Mouse (Mus musculus) neural tube, embryonic 13.5 days (tissue): Measurements from ENCODE around the gene Jund. TPM values are rescaled to one million over a fixed set of nuclear protein-coding genes. Genes with fewer than 3 reads are reported as not detected.

Experiments
- ATAC-seq: fragments of 200-750 bp; cut with Nextera tagmentation; 2 replicates; pipeline ENCODE4 v1.8.0; 2017; ENCODE audit warnings: low read depth, mild to moderate bottlenecking, moderate TSS enrichment, moderate library complexity
- H3K27ac ChIP-seq: fragments of 300-500 bp; sonication (generic); replicated peaks from 2 replicates; pipeline ENCODE4 v1.5.1; 2015; ENCODE audit warnings: moderate library complexity, mild to moderate bottlenecking, inconsistent platforms
- H3K27me3 ChIP-seq: fragments of 300-500 bp; sonication (generic); 2 replicates; pipeline ENCODE4 v1.6.1; 2015; ENCODE audit warnings: mild to moderate bottlenecking, inconsistent platforms
- H3K36me3 ChIP-seq: fragments of 300-500 bp; sonication (generic); 2 replicates; pipeline ENCODE4 v1.6.1; 2015; ENCODE audit warnings: mild to moderate bottlenecking, inconsistent platforms
- H3K4me1 ChIP-seq: fragments of 300-500 bp; sonication (generic); replicated peaks from 2 replicates; pipeline ENCODE4 v1.6.1; 2015; ENCODE audit warnings: inconsistent platforms
- H3K4me2 ChIP-seq: fragments of 300-500 bp; sonication (generic); 2 replicates; pipeline ENCODE4 v1.6.1; 2015; ENCODE audit warnings: inconsistent platforms, mild to moderate bottlenecking, moderate library complexity
- H3K4me3 ChIP-seq: fragments of 300-500 bp; sonication (generic); 2 replicates; pipeline ENCODE4 v1.5.1; 2015; ENCODE audit warnings: mild to moderate bottlenecking, inconsistent platforms
- H3K9ac ChIP-seq: fragments of 300-500 bp; sonication (generic); 2 replicates; pipeline ENCODE4 v1.6.1; 2015; ENCODE audit warnings: moderate library complexity, mild to moderate bottlenecking, inconsistent platforms
- H3K9me3 ChIP-seq: fragments of 300-500 bp; sonication (generic); 2 replicates; pipeline ENCODE4 v1.6.1; 2016; ENCODE audit warnings: inconsistent platforms
- WGBS: fragments of 180-500 bp; shearing (Covaris S2); methylation state at CpG from one replicate; pipeline ENCODE4 v1.1.7; 2015; 5-methylcytosine and 5-hydroxymethylcytosine counted together
- polyA plus RNA-seq: library from polyadenylated mRNA; unstranded; fragments of >200 nt; fragmentation: Nextera tagmentation; extraction: Ambion mirVana; gene quantifications from 2 replicates; pipeline ENCODE4 v1.2.1, GENCODE M21; 2015

Jund gene
- polyA plus RNA-seq, 1 experiment from 2014 or later, result 108 TPM

DNA sequence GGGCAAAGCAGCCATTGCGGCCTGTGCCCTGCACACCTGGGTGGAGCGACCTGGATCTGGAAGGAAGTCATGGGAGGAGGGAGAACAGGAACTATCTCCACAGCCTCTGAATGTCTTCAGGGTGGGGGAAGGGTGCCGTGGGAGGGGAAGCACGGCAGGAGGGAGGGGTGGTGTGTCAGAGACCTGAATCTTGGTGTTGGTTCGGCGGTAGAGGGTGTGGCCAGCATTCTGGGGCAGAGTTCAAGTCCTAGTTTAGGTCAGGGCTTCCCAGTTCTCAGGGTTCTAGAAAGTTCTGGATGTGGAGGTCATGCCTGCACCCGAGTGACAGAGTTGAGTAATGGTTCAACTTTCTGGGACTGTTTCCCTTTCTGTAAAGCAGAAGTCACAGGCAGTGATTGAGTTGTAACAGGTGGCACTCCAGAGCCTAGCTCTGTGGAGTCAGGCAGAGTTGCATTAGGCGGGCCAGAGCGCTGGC is 21.1 kb downstream of the Jund start:
- Histone ChIP-seq H3K36me3 (no peaks in the 10 kb centered on the region), H3K4me3 (no peak overlapping the region), H3K27ac (no peak overlapping the region), H3K4me1 (peaks cover 2% of the 10 kb centered on the region; the same call in 1 of the 2 replicates), H3K9ac (no peak overlapping the region), H3K27me3 (peaks cover 17% of the 10 kb centered on the region; the same call in 1 of the 2 replicates), H3K4me2 (no peak overlapping the region), H3K9me3 (no peaks in the 10 kb centered on the region)
- ATAC-seq, result no peak
- WGBS, result 66% methylated on average over 9 of the region's 9 CpGs

DNA sequence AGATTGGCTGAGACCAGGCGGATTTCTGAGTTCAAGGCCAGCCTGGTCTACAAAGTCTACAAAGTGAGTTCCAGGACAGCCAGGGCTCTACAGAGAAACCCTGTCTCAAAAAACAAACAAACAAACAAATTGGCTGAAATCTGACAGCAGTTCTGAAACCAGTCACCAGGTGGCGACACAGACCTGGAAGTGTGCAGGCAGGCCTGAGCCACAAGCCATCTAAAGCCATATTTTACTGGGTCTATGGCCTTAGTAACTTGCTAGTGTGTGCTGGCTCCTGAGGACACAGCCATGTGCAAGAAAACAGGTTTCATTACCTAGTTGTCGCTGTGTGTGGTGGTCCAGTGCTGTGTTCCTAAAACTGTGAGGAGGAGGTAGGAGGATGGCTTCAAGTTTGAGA is 22.0 kb downstream of the Jund start:
- H3K9me3 ChIP-seq, result no peaks in the 10 kb centered on the region
- H3K27me3 ChIP-seq, result peaks cover 17% of the 10 kb centered on the region; the same call in 1 of the 2 replicates
- ATAC-seq, result peak; percentile 64
- WGBS, result 6% methylated on average over 3 of the region's 3 CpGs
- no peak overlapping the region for H3K27ac ChIP-seq
- H3K4me3 ChIP-seq, result no peak overlapping the region
- H3K4me1 ChIP-seq, result peaks cover 2% of the 10 kb centered on the region; the same call in 1 of the 2 replicates
- H3K4me2 ChIP-seq, result no peak overlapping the region
- H3K9ac ChIP-seq, result no peak overlapping the region
- H3K36me3 ChIP-seq, result no peaks in the 10 kb centered on the region

DNA sequence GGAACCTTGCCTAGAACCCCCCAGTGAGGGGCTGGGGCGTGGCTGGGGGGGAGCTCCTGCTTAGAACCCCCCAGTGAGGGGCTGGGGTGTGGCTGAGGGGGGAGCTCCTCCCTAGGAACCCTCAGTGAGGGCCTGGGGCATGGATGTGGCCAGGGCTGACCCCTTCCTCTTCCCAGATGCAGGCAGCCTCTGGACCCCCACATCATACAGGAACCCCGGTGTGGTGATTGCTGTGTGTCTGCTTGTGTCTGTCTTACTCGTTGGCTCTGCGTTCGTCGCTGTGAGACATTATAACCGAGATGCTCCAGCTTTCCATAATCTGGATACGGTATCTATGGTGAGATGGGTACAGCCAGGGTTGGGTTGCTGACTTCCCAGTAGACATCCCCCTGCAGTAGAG is 22.9 kb downstream of the Jund start:
- 88% methylated on average over 8 of the region's 8 CpGs for WGBS

DNA sequence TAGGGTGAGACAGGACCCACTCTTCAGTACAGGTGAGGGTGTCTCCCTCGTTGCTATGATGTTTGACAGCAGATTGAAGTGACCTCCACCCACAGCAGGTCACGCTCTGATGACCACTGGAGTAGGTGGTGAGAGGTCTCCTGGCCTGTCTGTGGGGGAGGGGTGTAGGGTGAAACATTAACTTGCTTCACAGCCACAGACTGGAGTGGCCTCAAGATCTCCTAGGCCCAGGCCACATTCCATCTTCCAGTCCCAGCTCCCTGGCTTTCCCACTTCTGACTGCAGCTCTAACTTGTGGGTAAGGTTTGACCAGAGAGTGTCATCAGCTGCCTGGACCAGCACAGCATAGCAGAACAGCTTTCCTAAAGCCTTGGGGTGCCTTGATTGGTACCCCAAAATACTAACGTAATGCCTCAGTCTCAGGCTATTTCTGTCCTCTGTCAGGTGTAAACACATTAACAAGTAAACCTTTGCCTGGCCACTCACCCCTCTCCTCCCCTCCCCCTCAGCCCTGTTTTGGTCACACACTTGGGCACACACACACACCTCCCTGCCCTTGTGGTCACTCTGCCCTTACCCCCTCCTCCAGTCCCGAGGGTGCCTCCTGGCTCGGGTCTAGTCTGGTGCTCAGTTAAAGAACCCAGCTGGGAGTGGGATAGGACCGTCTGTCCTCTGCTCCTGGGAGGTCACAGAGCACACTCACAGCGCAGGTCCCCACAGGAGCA is 24.9 kb downstream of the Jund start, which contains the start of gene Pde4c:
TSS of gene Pde4c (plus strand) at position 235 of the 725 bp plus-strand sequence.
- ATAC-seq, result no peak
- no peak within 1 kb of the TSS for H3K9ac ChIP-seq
- 60% methylated on average over 7 of the region's 7 CpGs for WGBS

More for the DNA sequence above, 22.9 kb downstream of the Jund start:
- no peak overlapping the region for H3K9ac ChIP-seq
- no peaks in the 10 kb centered on the region for H3K36me3 ChIP-seq
- no peaks in the 10 kb centered on the region for H3K9me3 ChIP-seq
- H3K27ac ChIP-seq, result no peak overlapping the region
- H3K4me3 ChIP-seq, result no peak overlapping the region
- H3K27me3 ChIP-seq, result peaks cover 23% of the 10 kb centered on the region
- H3K4me2 ChIP-seq, result no peak overlapping the region
- peaks cover 2% of the 10 kb centered on the region; the same call in 1 of the 2 replicates for H3K4me1 ChIP-seq
- no peak for ATAC-seq

DNA sequence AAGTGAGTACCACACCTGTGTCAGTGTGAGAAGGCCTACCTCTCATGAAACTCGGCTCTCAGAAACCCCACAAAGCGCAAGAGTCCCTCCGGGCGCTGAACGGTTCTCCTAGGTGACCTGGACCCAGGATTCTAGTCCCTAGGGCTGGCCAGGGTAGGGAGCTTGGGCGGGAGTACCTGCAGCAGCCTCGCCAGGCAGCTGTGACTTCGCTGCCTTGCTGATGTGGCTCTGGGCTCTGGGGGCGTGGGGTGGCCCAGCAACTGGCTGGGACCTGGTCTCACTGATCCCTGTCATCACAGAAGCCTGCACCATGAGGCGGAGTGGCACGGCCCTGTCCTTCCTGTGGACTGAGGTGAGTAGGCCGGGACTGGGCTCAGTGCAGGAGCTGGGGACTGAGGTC is 25.5 kb downstream of the Jund start:
- H3K4me1 ChIP-seq, result no peaks in the 10 kb centered on the region
- H3K9me3 ChIP-seq, result no peaks in the 10 kb centered on the region
- ATAC-seq, result no peak
- H3K4me2 ChIP-seq, result no peak overlapping the region
- H3K27ac ChIP-seq, result no peak overlapping the region
- WGBS, result 77% methylated on average over 12 of the region's 12 CpGs
- no peaks in the 10 kb centered on the region for H3K36me3 ChIP-seq
- no peak overlapping the region for H3K9ac ChIP-seq
- no peak overlapping the region for H3K4me3 ChIP-seq
- peaks cover 39% of the 10 kb centered on the region for H3K27me3 ChIP-seq

More for the DNA sequence above, 24.9 kb downstream of the Jund start, which contains the start of gene Pde4c:
- peaks cover 34% of the 10 kb centered on the region for H3K27me3 ChIP-seq
- no peaks in the 10 kb centered on the region for H3K4me1 ChIP-seq
- H3K36me3 ChIP-seq, result no peaks in the 10 kb centered on the region
- no peak within 1 kb of the TSS for H3K27ac ChIP-seq
- H3K9me3 ChIP-seq, result no peaks in the 10 kb centered on the region
- H3K4me2 ChIP-seq, result no peak within 1 kb of the TSS
- no peak within 1 kb of the TSS for H3K4me3 ChIP-seq

DNA sequence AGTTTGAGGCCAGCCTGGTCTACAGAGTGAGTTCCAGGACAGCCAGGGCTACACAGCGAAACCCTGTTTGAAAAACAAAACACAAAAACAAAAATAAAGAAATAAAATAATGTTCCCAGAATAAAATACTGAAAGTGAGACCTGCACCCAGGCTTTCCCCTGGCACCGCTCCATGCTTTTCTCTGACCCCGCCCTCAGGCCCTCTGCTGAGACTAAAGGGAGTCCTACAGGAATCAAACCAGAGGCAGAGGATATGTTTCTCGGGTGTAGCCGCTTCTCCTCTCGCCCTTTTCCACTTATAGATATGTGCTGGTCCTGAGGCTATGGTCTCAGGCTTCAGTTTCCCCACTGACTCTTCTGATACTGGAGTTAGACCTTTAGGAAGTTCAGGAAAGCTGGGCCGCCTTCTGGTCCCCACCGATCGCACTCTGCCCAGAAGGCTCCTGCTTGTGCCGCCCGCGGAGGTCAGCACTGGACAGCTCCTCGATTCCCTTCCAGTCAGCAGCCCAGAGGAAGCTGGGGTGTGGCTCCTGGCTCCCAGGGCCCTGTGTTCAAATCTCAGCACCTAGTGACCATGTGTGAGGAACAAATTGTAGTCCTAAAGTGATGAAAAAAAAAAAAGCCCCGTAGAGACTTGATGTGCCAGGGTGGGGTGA is 27.2 kb downstream of the Jund start:
- no peak for ATAC-seq
- H3K27me3 ChIP-seq, result peaks cover 47% of the 10 kb centered on the region
- H3K4me1 ChIP-seq, result peaks cover 5% of the 10 kb centered on the region
- H3K27ac ChIP-seq, result no peak overlapping the region
- H3K36me3 ChIP-seq, result no peaks in the 10 kb centered on the region
- no peaks in the 10 kb centered on the region for H3K9me3 ChIP-seq
- 26% methylated on average over 14 of the region's 14 CpGs for WGBS
- no peak overlapping the region for H3K4me3 ChIP-seq
- H3K4me2 ChIP-seq, result no peak overlapping the region
- H3K9ac ChIP-seq, result no peak overlapping the region

DNA sequence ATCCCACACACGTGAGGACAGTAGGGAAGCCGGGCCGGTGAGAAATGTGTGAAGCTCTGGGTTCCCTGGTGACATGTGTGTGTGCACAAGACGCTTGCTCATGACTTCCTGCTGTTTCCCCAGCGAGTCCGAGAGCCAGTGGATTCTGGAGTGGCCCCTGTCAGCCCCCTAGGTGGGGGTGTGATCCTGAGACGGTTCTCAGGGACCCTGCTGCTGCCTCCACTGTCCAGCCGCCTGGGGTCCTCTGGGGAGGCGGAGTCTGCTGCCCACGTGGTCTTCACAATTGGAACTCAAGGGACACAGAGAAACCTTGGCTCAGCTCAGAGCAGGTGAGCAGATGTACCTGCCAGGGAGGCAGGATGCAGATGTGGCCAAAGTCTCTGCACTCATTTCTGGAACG is 28.0 kb downstream of the Jund start:
- Histone ChIP-seq H3K9me3 (no peaks in the 10 kb centered on the region), H3K4me3 (no peak overlapping the region), H3K27ac (no peak overlapping the region), H3K36me3 (no peaks in the 10 kb centered on the region), H3K27me3 (peaks cover 55% of the 10 kb centered on the region), H3K4me2 (no peak overlapping the region), H3K4me1 (peaks cover 5% of the 10 kb centered on the region), H3K9ac (no peak overlapping the region)
- no peak for ATAC-seq
- WGBS, result 46% methylated on average over 11 of the region's 11 CpGs

DNA sequence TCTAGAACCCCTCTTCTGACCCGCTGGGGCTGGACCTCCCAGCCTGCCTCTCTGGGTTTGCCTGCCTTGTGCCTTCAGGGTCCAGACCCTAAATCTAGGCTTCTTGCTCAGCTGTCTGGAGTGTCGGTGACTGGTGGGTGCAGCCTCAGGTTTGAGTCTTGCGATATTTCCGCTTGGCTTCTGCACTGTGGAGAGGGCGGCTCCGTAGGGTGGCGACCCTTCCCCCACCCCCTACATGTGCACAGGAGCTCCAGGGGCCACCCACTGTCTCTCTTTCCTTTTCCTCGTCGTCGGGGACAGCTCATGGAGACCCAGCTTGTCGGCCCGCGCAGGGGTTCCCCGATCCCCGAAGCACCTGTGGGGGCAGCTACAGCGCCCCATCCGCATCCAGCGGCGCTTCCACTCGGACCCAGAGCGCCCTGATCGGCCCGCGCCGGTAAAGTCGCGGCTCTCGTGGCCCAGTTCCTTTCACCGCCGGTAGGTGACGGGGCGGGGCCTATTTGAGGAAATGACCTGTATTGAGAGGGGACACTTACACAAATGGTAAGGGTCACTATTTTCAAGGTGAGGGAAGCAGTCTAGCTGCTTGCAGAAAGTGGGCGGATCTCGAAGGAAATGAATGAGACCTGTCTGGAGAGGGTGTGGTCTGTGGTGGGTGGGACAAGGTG is 31.2 kb downstream of the Jund start:
- 3% methylated on average over 34 of the region's 34 CpGs for WGBS
- peak overlapping the region; percentile 45 for H3K4me2 ChIP-seq
- peaks cover 5% of the 10 kb centered on the region for H3K4me1 ChIP-seq
- ATAC-seq, result 0 out of 2 replicates have a peak, but pooled peaks have one; percentile 29
- H3K9me3 ChIP-seq, result no peaks in the 10 kb centered on the region
- no peak overlapping the region for H3K27ac ChIP-seq
- H3K4me3 ChIP-seq, result peak overlapping the region; percentile 26
- 0 out of 2 replicates have a peak overlapping the region, but pooled peaks have one; percentile 8 for H3K9ac ChIP-seq
- H3K27me3 ChIP-seq, result peaks cover 73% of the 10 kb centered on the region
- no peaks in the 10 kb centered on the region for H3K36me3 ChIP-seq

DNA sequence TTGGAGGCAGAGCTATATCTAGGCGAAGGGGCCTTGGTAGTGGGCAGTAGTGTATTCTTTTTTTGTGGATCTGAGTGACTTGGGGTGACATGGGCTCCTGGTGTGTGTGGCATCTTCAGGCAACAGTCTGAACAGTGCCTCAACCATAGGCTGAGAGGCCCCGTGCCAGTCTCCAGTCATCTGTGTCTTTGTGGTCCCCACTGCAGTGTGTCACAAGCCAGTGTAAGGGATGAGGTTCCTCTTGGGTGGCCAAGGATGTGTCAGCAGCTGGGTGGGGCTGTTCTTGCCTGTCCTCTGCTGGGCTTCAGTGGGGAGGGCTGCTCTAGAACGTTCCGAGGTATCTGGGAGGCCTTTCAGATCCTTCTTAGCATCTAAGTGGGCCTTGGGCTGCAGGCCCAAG is 32.2 kb downstream of the Jund start:
- no peaks in the 10 kb centered on the region for H3K36me3 ChIP-seq
- no peak for ATAC-seq
- H3K27ac ChIP-seq, result no peak overlapping the region
- H3K4me1 ChIP-seq, result peaks cover 5% of the 10 kb centered on the region
- H3K4me2 ChIP-seq, result no peak overlapping the region
- 90% methylated on average over 4 of the region's 4 CpGs for WGBS
- H3K4me3 ChIP-seq, result no peak overlapping the region
- H3K27me3 ChIP-seq, result peaks cover 77% of the 10 kb centered on the region
- H3K9me3 ChIP-seq, result no peaks in the 10 kb centered on the region
- H3K9ac ChIP-seq, result no peak overlapping the region

DNA sequence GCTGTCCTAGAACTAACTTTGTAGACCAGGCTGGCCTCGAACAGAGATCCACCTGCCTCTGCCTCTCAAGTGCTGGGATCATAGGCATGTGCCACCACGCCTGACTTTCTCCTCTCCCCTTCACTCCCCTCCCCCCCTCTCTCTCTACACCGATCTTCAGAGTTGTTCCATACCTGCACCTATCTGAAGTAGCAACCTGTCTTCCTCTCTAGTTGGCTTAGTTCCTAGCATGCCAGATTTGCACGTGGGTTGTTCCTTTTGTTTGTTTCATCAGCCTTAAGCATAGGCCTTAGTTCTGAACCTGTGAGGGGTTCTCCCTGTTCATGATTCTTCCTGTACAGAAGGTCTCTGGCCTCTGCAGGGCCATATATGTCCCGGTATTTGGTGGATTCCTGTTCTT is 39.0 kb downstream of the Jund start:
- no peaks in the 10 kb centered on the region for H3K9me3 ChIP-seq
- H3K27me3 ChIP-seq, result peaks cover 61% of the 10 kb centered on the region
- H3K36me3 ChIP-seq, result no peaks in the 10 kb centered on the region
- no peak overlapping the region for H3K27ac ChIP-seq
- H3K4me2 ChIP-seq, result no peak overlapping the region
- 76% methylated on average over 5 of the region's 5 CpGs for WGBS
- no peak overlapping the region for H3K4me3 ChIP-seq
- H3K4me1 ChIP-seq, result 0 out of 2 replicates have a peak, but pooled peaks cover 1% of the 10 kb centered on the region
- no peak for ATAC-seq
- H3K9ac ChIP-seq, result no peak overlapping the region

DNA sequence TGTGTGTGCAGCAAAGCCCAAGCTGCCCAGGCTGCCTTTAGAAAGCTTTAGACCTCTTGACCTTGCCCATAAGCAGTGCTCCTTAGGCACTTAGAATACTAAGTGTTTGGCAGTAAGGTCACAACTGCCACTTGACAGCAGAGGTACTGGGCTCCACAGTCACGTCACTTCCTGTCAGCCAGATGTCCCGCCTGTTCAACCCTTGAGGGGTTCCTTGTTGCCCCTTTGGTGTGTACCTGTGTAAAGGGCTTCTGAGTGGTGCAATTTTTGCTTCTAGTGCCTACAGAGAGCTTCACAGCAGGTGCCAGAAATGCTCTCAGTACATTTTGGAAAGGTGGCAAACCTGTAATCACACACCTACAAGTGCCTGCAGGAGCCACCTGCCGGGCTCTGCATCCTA is 39.5 kb downstream of the Jund start:
- WGBS, result 69% methylated on average over 3 of the region's 3 CpGs
- no peak for ATAC-seq
- Histone ChIP-seq H3K9me3 (no peaks in the 10 kb centered on the region), H3K4me2 (no peak overlapping the region), H3K4me3 (no peak overlapping the region), H3K4me1 (peaks cover 6% of the 10 kb centered on the region), H3K27me3 (peaks cover 61% of the 10 kb centered on the region), H3K36me3 (no peaks in the 10 kb centered on the region), H3K27ac (no peak overlapping the region), H3K9ac (no peak overlapping the region)

DNA sequence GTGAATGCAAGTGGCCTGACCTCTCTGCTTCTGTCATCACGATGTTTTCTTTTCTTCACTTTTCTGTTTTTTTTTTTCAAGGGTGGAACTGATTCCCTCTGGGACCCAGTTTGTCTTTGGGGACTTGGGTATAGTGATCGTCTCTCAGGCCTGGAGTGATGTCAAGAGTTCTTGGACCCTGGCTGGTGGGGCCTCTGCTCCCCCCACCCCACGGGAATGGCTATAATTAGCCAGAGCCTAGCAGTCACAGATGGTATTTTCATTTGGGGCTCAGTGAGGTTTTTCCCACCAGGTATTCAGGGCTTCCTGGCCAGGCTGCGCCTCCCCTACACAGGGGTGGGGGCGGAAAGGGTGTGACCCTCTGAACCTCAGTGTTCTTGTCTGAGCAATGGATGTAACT is 42.9 kb downstream of the Jund start:
- Histone ChIP-seq H3K36me3 (no peaks in the 10 kb centered on the region), H3K9ac (no peak overlapping the region), H3K27me3 (peaks cover 88% of the 10 kb centered on the region), H3K4me1 (peaks cover 19% of the 10 kb centered on the region), H3K27ac (no peak overlapping the region), H3K4me2 (no peak overlapping the region), H3K9me3 (no peaks in the 10 kb centered on the region), H3K4me3 (no peak overlapping the region)
- WGBS, result 62% methylated on average over 5 of the region's 5 CpGs
- no peak for ATAC-seq
